Mouse (Mus musculus) urinary bladder, postnatal 25 days (tissue): ENCODE results near the gene Ablim2.

Source experiments
- DNase-seq: peaks from one replicate; pipeline ENCODE4 v3.0.0; 2022; ENCODE audit warnings: low spot score

Gene Ablim2

GRCm38 (mm10) chr5:35739536-35740278 lies 18.0 kb upstream of the Ablim2 start, which contains the start of gene Sh3tc1:
Gene Sh3tc1, minus strand, starts transcription at chr5:35739987.
- peak; percentile 51 for DNase-seq

GRCm38 (mm10) chr5:35740716-35741115 lies 17.0 kb upstream of the Ablim2 start:
- DNase-seq, result no peak

GRCm38 (mm10) chr5:35741225-35741820 lies 16.4 kb upstream of the Ablim2 start:
- no peak for DNase-seq

- no peak for DNase-seq
Measured at GRCm38 (mm10) chr5:35743238-35743951, 14.3 kb upstream of the Ablim2 start.

GRCm38 (mm10) chr5:35743990-35744722 lies 13.5 kb upstream of the Ablim2 start:
- DNase-seq, result no peak

GRCm38 (mm10) chr5:35745406-35745805 lies 12.3 kb upstream of the Ablim2 start:
- DNase-seq, result no peak

- peak; percentile 78 for DNase-seq
Measured at GRCm38 (mm10) chr5:35746910-35747309, 10.8 kb upstream of the Ablim2 start.

GRCm38 (mm10) chr5:35749416-35749815 lies 8.3 kb upstream of the Ablim2 start:
- DNase-seq, result no peak

- no peak for DNase-seq
Measured at GRCm38 (mm10) chr5:35750026-35750425, 7.7 kb upstream of the Ablim2 start.

GRCm38 (mm10) chr5:35751016-35751415 lies 6.7 kb upstream of the Ablim2 start:
- DNase-seq, result no peak

- DNase-seq, result peak; percentile 48
Measured at GRCm38 (mm10) chr5:35755131-35755733, 2.4 kb upstream of the Ablim2 start.

- DNase-seq, result no peak
Measured at GRCm38 (mm10) chr5:35756020-35756419, 1.7 kb upstream of the Ablim2 start.

- DNase-seq, result no peak
Measured at GRCm38 (mm10) chr5:35756997-35757638, 562 bp upstream of the Ablim2 start.

- DNase-seq, result no peak
Measured at GRCm38 (mm10) chr5:35758081-35759053, 687 bp downstream of the Ablim2 start.

- DNase-seq, result no peak
Measured at GRCm38 (mm10) chr5:35761323-35761722, 3.6 kb downstream of the Ablim2 start.

GRCm38 (mm10) chr5:35762388-35762787 lies 4.7 kb downstream of the Ablim2 start:
- no peak for DNase-seq

GRCm38 (mm10) chr5:35762850-35763249 lies 5.2 kb downstream of the Ablim2 start:
- DNase-seq, result no peak

- DNase-seq, result no peak
Measured at GRCm38 (mm10) chr5:35765909-35766308, 8.2 kb downstream of the Ablim2 start.

GRCm38 (mm10) chr5:35768525-35768924 lies 10.8 kb downstream of the Ablim2 start:
- DNase-seq, result no peak

GRCm38 (mm10) chr5:35768997-35769396 lies 11.3 kb downstream of the Ablim2 start:
- DNase-seq, result no peak
